Mouse (Mus musculus): ENCODE measurements at regions not wholly inside any gene's neighbourhood (a gene's known extent, or its start where the extent isn't known, plus 50 kb on each side); places are given as distances from the start of the nearest gene placed in this dataset.

DNA sequence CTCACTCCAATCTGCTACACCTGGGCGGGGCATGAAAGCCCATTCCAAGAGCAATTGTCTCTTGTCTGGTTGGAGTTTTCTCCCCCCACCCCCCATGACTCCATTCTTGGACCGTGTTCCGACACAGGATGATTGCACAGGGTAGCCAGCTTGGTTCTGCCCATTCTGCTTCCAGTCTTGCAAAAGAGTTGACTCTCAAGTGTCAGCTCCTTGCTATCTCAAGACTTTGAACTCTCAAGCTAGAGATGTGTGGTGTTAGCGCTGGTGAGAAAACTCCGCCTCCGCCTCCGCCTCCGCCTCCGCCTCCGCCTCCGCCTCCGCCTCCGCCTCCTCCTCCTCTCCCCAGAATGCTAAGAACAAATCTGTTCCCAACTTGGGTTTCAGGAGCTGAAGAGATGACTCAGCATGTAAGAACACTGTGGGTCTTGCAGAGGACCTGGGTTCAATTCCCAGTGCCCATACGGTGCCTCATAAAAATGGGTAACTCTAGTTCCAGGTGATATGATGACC is 135.1 kb downstream of the Bcat1 start:
- Histone ChIP-seq H3K27me3 (ENCODE audit: control insufficient read depth, insufficient read depth, insufficient read length) (no peaks in the 10 kb centered on the region), H3K4me3 (no peak overlapping the region)
- no peak for TF ChIP-seq SRF (IDR thresholded peaks at IDR 0.05; ENCODE audit: control insufficient read depth, insufficient read length, low read depth)
- TF ChIP-seq CEBPB (IDR thresholded peaks at IDR 0.05; ENCODE audit: insufficient read depth, poor library complexity, severe bottlenecking) = no peak
- TF ChIP-seq REST (IDR thresholded peaks at IDR 0.05; ENCODE audit: insufficient read depth, insufficient read length) = no peak
- no peak for TF ChIP-seq MYOG (IDR thresholded peaks at IDR 0.05; ENCODE audit: control insufficient read depth in 1 of 3, insufficient read depth in 1 of 3, insufficient read length in 2 of 3, low read depth in 2 of 3)
- no peak for TF ChIP-seq MYOD1 (IDR thresholded peaks at IDR 0.05; ENCODE audit: control insufficient read depth in 1 of 3, insufficient read length in 2 of 3, low read depth in 2 of 3)
- TF ChIP-seq MAX (IDR thresholded peaks at IDR 0.05; ENCODE audit: low read depth) = no peak
- no peak for TF ChIP-seq TCF12 (IDR thresholded peaks at IDR 0.05; ENCODE audit: insufficient read depth, poor library complexity, severe bottlenecking)
- TF ChIP-seq POLR2A (IDR thresholded peaks at IDR 0.05; ENCODE audit: insufficient read length, low read depth) = no peak
- TF ChIP-seq POLR2AphosphoS2 (IDR thresholded peaks at IDR 0.05; ENCODE audit: insufficient read length, low read depth) = no peak
- TF ChIP-seq E2F4 (IDR thresholded peaks at IDR 0.05; ENCODE audit: insufficient read depth) = no peak
- no peak for TF ChIP-seq TCF3 (IDR thresholded peaks at IDR 0.05; ENCODE audit: insufficient read length, low read depth)
- no peak for TF ChIP-seq USF1 (IDR thresholded peaks at IDR 0.05; ENCODE audit: low read depth)

DNA sequence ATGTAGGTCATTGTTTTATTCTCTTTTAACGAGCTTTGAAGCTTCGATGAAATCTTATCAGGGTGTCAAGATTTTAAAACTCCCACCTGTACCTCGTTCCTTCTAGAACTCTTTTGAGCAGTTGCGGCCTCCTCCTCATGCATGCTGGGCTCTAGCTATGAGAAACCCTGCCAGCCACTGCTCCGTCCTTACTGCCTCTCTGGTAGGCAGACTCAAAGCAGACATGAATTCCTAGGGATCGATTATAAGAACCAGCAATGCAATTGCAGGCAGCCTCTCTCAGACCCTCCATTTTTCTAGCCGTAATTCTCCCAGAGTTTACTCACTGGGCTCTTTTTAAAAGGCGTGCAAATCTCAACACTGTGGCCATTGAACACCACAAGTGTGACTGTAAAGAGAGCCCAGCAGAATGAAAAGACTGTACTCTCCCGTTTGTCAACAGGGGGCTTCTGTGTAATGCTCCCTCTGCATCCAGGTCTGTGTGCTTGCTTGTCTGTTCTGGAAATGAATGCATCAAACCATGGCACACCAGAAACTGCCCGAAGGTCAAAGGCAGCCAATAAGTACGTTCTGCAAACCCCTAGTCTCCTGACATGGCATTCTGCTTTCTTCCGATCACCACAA is 137.3 kb downstream of the Bcat1 start:
- H3K4me2 ChIP-seq (ENCODE audit: low read depth) = no peak overlapping the region
- no peak overlapping the region for H3K4me3 ChIP-seq
- TF ChIP-seq E2F4 (IDR thresholded peaks at IDR 0.05; ENCODE audit: insufficient read depth) (no peak), MYOG (IDR thresholded peaks at IDR 0.05; ENCODE audit: control insufficient read depth in 1 of 3, insufficient read depth in 1 of 3, insufficient read length in 2 of 3, low read depth in 2 of 3) (no peak), TCF3 (IDR thresholded peaks at IDR 0.05; ENCODE audit: insufficient read length, low read depth) (no peak), MYOD1 (IDR thresholded peaks at IDR 0.05; ENCODE audit: control insufficient read depth in 1 of 3, insufficient read length in 2 of 3, low read depth in 2 of 3) (no peak), MAX (IDR thresholded peaks at IDR 0.05; ENCODE audit: low read depth) (no peak), USF1 (IDR thresholded peaks at IDR 0.05; ENCODE audit: low read depth) (no peak), TCF12 (IDR thresholded peaks at IDR 0.05; ENCODE audit: insufficient read depth, poor library complexity, severe bottlenecking) (no peak), POLR2A (IDR thresholded peaks at IDR 0.05; ENCODE audit: insufficient read length, low read depth) (no peak), SRF (IDR thresholded peaks at IDR 0.05; ENCODE audit: control insufficient read depth, insufficient read length, low read depth) (no peak), REST (IDR thresholded peaks at IDR 0.05; ENCODE audit: insufficient read depth, insufficient read length) (no peak), CEBPB (IDR thresholded peaks at IDR 0.05; ENCODE audit: insufficient read depth, poor library complexity, severe bottlenecking) (no peak), POLR2AphosphoS2 (IDR thresholded peaks at IDR 0.05; ENCODE audit: insufficient read length, low read depth) (no peak)
- no peaks in the 10 kb centered on the region for H3K36me3 ChIP-seq (ENCODE audit: control insufficient read depth, insufficient read depth)
- H3K79me2 ChIP-seq (ENCODE audit: control insufficient read depth, insufficient read depth) = no peaks in the 10 kb centered on the region
- H3ac ChIP-seq (ENCODE audit: control insufficient read depth, insufficient read length) = no peak overlapping the region
- no peaks in the 10 kb centered on the region for H3K27me3 ChIP-seq (ENCODE audit: control insufficient read depth, insufficient read depth, insufficient read length)

More for the DNA sequence above, 135.1 kb downstream of the Bcat1 start:
- Histone ChIP-seq H3K79me2 (ENCODE audit: control insufficient read depth, insufficient read depth) (no peaks in the 10 kb centered on the region), H3K4me2 (ENCODE audit: low read depth) (no peak overlapping the region), H3K36me3 (ENCODE audit: control insufficient read depth, insufficient read depth) (no peaks in the 10 kb centered on the region), H3ac (ENCODE audit: control insufficient read depth, insufficient read length) (no peak overlapping the region)

DNA sequence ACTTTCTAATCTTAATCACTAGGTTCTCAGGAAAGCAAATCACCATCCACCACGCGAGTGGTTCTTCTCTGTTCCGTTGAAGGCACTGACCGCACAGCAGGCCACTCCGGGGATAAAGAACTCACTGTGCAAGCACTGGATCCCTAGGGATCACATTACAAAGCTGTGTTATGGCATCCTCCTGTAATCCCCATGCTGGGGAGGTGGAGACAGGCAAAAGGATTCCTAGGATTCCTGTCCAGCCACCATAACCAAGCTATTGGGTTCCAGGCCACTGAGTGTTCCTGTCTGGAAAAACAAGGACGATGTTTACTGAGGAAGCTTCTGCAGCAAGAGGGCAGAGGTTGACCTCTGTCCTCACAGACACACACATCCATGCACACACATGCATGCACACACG is 138.8 kb downstream of the Bcat1 start:
- Histone ChIP-seq H3ac (ENCODE audit: control insufficient read depth, insufficient read length) (no peak overlapping the region), H3K79me2 (ENCODE audit: control insufficient read depth, insufficient read depth) (no peaks in the 10 kb centered on the region), H3K27me3 (ENCODE audit: control insufficient read depth, insufficient read depth, insufficient read length) (no peaks in the 10 kb centered on the region), H3K4me3 (no peak overlapping the region), H3K4me2 (ENCODE audit: low read depth) (no peak overlapping the region), H3K36me3 (ENCODE audit: control insufficient read depth, insufficient read depth) (no peaks in the 10 kb centered on the region)
- TF ChIP-seq CEBPB (IDR thresholded peaks at IDR 0.05; ENCODE audit: insufficient read depth, poor library complexity, severe bottlenecking) (no peak), POLR2AphosphoS2 (IDR thresholded peaks at IDR 0.05; ENCODE audit: insufficient read length, low read depth) (no peak), SRF (IDR thresholded peaks at IDR 0.05; ENCODE audit: control insufficient read depth, insufficient read length, low read depth) (no peak), TCF12 (IDR thresholded peaks at IDR 0.05; ENCODE audit: insufficient read depth, poor library complexity, severe bottlenecking) (no peak), USF1 (IDR thresholded peaks at IDR 0.05; ENCODE audit: low read depth) (no peak), REST (IDR thresholded peaks at IDR 0.05; ENCODE audit: insufficient read depth, insufficient read length) (no peak), MYOG (IDR thresholded peaks at IDR 0.05; ENCODE audit: control insufficient read depth in 1 of 3, insufficient read depth in 1 of 3, insufficient read length in 2 of 3, low read depth in 2 of 3) (no peak), E2F4 (IDR thresholded peaks at IDR 0.05; ENCODE audit: insufficient read depth) (no peak), MYOD1 (IDR thresholded peaks at IDR 0.05; ENCODE audit: control insufficient read depth in 1 of 3, insufficient read length in 2 of 3, low read depth in 2 of 3) (no peak), MAX (IDR thresholded peaks at IDR 0.05; ENCODE audit: low read depth) (no peak), POLR2A (IDR thresholded peaks at IDR 0.05; ENCODE audit: insufficient read length, low read depth) (no peak), TCF3 (IDR thresholded peaks at IDR 0.05; ENCODE audit: insufficient read length, low read depth) (no peak)

DNA sequence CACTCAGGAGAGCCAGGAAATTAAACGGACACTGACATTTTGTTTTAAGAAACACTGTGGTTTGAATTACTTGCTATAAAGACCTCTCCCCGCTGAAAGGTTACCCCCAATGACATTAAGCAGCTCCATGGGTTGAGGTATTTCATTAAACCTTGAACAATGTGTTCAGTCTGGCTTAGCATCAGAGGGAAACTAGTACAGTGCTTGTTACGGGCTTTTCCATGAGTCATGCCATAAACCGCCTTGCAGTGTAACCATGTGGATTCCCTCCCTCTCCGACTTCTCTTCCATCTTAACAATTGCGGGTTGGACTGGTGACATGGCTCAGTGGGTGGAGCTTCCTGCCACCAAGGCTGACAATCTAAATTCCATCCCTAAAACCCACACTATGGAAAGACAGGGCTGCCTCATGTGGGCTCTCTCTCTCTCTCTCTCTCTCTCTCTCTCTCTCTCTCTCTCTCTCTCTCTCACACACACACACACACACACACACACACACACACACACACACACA is 142.2 kb downstream of the Bcat1 start:
- H3K4me3 ChIP-seq = no peak overlapping the region
- TF ChIP-seq CEBPB (IDR thresholded peaks at IDR 0.05; ENCODE audit: insufficient read depth, poor library complexity, severe bottlenecking) = no peak
- TF ChIP-seq MYOD1 (IDR thresholded peaks at IDR 0.05; ENCODE audit: control insufficient read depth in 1 of 3, insufficient read length in 2 of 3, low read depth in 2 of 3) = no peak
- TF ChIP-seq E2F4 (IDR thresholded peaks at IDR 0.05; ENCODE audit: insufficient read depth) = no peak
- TF ChIP-seq REST (IDR thresholded peaks at IDR 0.05; ENCODE audit: insufficient read depth, insufficient read length) = no peak
- no peak for TF ChIP-seq TCF3 (IDR thresholded peaks at IDR 0.05; ENCODE audit: insufficient read length, low read depth)
- no peak for TF ChIP-seq POLR2AphosphoS2 (IDR thresholded peaks at IDR 0.05; ENCODE audit: insufficient read length, low read depth)
- TF ChIP-seq MYOG (IDR thresholded peaks at IDR 0.05; ENCODE audit: control insufficient read depth in 1 of 3, insufficient read depth in 1 of 3, insufficient read length in 2 of 3, low read depth in 2 of 3) = no peak
- TF ChIP-seq SRF (IDR thresholded peaks at IDR 0.05; ENCODE audit: control insufficient read depth, insufficient read length, low read depth) = no peak
- no peak for TF ChIP-seq POLR2A (IDR thresholded peaks at IDR 0.05; ENCODE audit: insufficient read length, low read depth)
- no peak for TF ChIP-seq TCF12 (IDR thresholded peaks at IDR 0.05; ENCODE audit: insufficient read depth, poor library complexity, severe bottlenecking)
- no peak for TF ChIP-seq USF1 (IDR thresholded peaks at IDR 0.05; ENCODE audit: low read depth)
- H3K27me3 ChIP-seq (ENCODE audit: control insufficient read depth, insufficient read depth, insufficient read length) = no peaks in the 10 kb centered on the region
- no peaks in the 10 kb centered on the region for H3K79me2 ChIP-seq (ENCODE audit: control insufficient read depth, insufficient read depth)
- H3K36me3 ChIP-seq (ENCODE audit: control insufficient read depth, insufficient read depth) = no peaks in the 10 kb centered on the region
- no peak overlapping the region for H3ac ChIP-seq (ENCODE audit: control insufficient read depth, insufficient read length)
- no peak overlapping the region for H3K4me2 ChIP-seq (ENCODE audit: low read depth)

All from myocyte (in vitro differentiated cells).